Mouse (Mus musculus): ENCODE measurements around the gene Tut7. TPM values are rescaled to one million over a fixed set of nuclear protein-coding genes. Genes with fewer than 3 reads are reported as not detected.

Tut7 gene
- total and polyA plus RNA-seq, 3 experiments = 47.7 to 135 (median 53.8) TPM

DNA sequence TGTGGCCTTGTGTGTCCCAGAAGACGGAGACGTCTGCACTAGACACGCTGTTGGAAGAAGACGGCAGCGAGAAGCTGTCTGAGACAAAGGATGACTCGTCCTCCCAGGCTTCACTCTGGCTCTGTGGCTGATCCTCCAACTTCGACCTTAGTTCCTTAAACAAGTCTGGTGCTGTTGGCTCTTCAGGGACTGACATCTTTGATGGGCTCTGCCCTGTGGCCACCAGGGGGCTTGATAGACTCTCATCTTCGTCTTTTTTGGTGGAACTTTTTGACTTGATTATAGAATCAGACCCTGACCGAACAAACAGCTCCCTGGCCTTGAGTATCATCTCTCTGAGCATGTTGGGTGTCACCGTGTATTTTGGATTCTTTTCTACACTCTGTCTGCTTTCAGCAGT, 81.2 kb downstream of the Tut7 start:
- DNase-seq (ENCODE audit: low read depth, low spot score) = peak; percentile 72
- Histone ChIP-seq H3K27me3 (ENCODE audit: control insufficient read depth in 1 of 2, insufficient read depth in 2 of 2, low read length in 2 of 2) (no peaks in the 10 kb centered on the region), H3K4me3 (ENCODE audit: control insufficient read depth in 1 of 2, insufficient read depth in 1 of 2, low read depth in 2 of 2, low read length in 2 of 2) (no peak overlapping the region), H3K36me3 (ENCODE audit: control insufficient read depth in 1 of 2, insufficient read depth in 2 of 2, low read length in 2 of 2) (no peaks in the 10 kb centered on the region), H3K4me1 (ENCODE audit: control insufficient read depth in 1 of 2, insufficient read depth in 2 of 2, low read length in 2 of 2) (no peaks in the 10 kb centered on the region), H3K9ac (ENCODE audit: control insufficient read depth, low read depth, low read length, poor library complexity, severe bottlenecking) (no peak overlapping the region), H3K27ac (ENCODE audit: control insufficient read depth, low read depth, low read length) (no peak overlapping the region), H3K9me3 (replicated peaks; ENCODE audit: insufficient read depth, low read length) (no peaks in the 10 kb centered on the region), H3K79me2 (ENCODE audit: control insufficient read depth, insufficient read depth, low read length, poor library complexity) (no peaks in the 10 kb centered on the region)
- 0 out of 2 replicates have a peak, but pooled peaks have one; percentile 38 for TF ChIP-seq SIN3A (IDR thresholded peaks at IDR 0.05; ENCODE audit: low read length)
- no peak for TF ChIP-seq JUND (IDR thresholded peaks at IDR 0.05; ENCODE audit: low read depth, low read length)
- peak; percentile 40 for TF ChIP-seq RAD21 (IDR thresholded peaks at IDR 0.05; ENCODE audit: low read depth, low read length)
- no peak for TF ChIP-seq USF2 (IDR thresholded peaks at IDR 0.05; ENCODE audit: borderline replicate concordance in 1 of 2, insufficient read depth in 1 of 2, low read depth in 1 of 2, low read length in 2 of 2)
- no peak for TF ChIP-seq NRF1 (IDR thresholded peaks at IDR 0.05; ENCODE audit: insufficient read depth, low read depth, low read length, poor library complexity, severe bottlenecking)
- TF ChIP-seq POLR2AphosphoS2 (IDR thresholded peaks at IDR 0.05; ENCODE audit: low read length) = no peak
- 0 out of 2 replicates have a peak, but pooled peaks have one; percentile 28 for TF ChIP-seq TBP (IDR thresholded peaks at IDR 0.05; ENCODE audit: low read depth, low read length)
- no peak for TF ChIP-seq RCOR1 (IDR thresholded peaks at IDR 0.05; ENCODE audit: low read depth, low read length)
- TF ChIP-seq MAX (IDR thresholded peaks at IDR 0.05; ENCODE audit: low read length) = no peak
- no peak for TF ChIP-seq NELFE (IDR thresholded peaks at IDR 0.05; ENCODE audit: low read depth, low read length)
- no peak for TF ChIP-seq MAFK (IDR thresholded peaks at IDR 0.05; ENCODE audit: borderline replicate concordance, low read depth, low read length)
- peak; percentile 50 to 72 (median 60) for TF ChIP-seq CTCF (IDR thresholded peaks at IDR 0.05 in 2 of 3, conservative IDR thresholded peaks at IDR 0.05 in 1 of 3; ENCODE audit: control insufficient read depth in 1 of 3, insufficient read depth in 1 of 3, low read depth in 2 of 3, low read length in 3 of 3, poor library complexity in 1 of 3, severe bottlenecking in 1 of 3)
- TF ChIP-seq EP300 (IDR thresholded peaks at IDR 0.05; ENCODE audit: low read depth in 1 of 2, low read length in 2 of 2) = no peak
- no peak for TF ChIP-seq HCFC1 (IDR thresholded peaks at IDR 0.05; ENCODE audit: low read depth, low read length)
- TF ChIP-seq POLR2A (IDR thresholded peaks at IDR 0.05; ENCODE audit: control insufficient read depth in 1 of 2, insufficient read depth in 1 of 2, low read depth in 1 of 2, low read length in 2 of 2, poor library complexity in 1 of 2) = no peak
- no peak for TF ChIP-seq BHLHE40 (IDR thresholded peaks at IDR 0.05; ENCODE audit: borderline replicate concordance, low read depth, low read length)
- TF ChIP-seq ZC3H11A (IDR thresholded peaks at IDR 0.05; ENCODE audit: low read depth, low read length) = peak; percentile 36; the same call in 1 of the 2 replicates
- no peak for TF ChIP-seq GATA1 (IDR thresholded peaks at IDR 0.05; ENCODE audit: low read depth, low read length)
- no peak for TF ChIP-seq ZKSCAN1 (IDR thresholded peaks at IDR 0.05; ENCODE audit: low read depth, low read length)
- TF ChIP-seq E2F4 (IDR thresholded peaks at IDR 0.05; ENCODE audit: borderline replicate concordance, low read depth, low read length) = no peak
- peak; percentile 69 for TF ChIP-seq SMC3 (IDR thresholded peaks at IDR 0.05; ENCODE audit: low read depth, low read length)
- TF ChIP-seq TCF12 (IDR thresholded peaks at IDR 0.05; ENCODE audit: low read depth, low read length) = no peak
- no peak for TF ChIP-seq CHD2 (IDR thresholded peaks at IDR 0.05; ENCODE audit: low read length)

Data from MEL (cell line).